Mouse (Mus musculus) frontal cortex, postnatal 10 days (tissue): ENCODE data around the gene Lcn5.

Experiments
- DNase-seq, 2 experiments: peaks; one replicate each; pipeline ENCODE4 v3.0.0; 2022; ENCODE audit warnings: low spot score in 2 of 2, mixed read lengths in 1 of 2

Lcn5 gene

GRCm38 (mm10) chr2:25657652-25658051 is at the start of gene Lcn5:
Gene Lcn5, plus strand, starts transcription at chr2:25657952.
- no peak for DNase-seq

- no peak for DNase-seq
Observed at GRCm38 (mm10) chr2:25608671-25609070, 49.1 kb upstream of the Lcn5 start.

GRCm38 (mm10) chr2:25616398-25616797 is 41.4 kb upstream of the Lcn5 start:
- DNase-seq, result no peak

- no peak for DNase-seq
Observed at GRCm38 (mm10) chr2:25617578-25617977, 40.2 kb upstream of the Lcn5 start, which contains the start of gene Ccdc183. Gene Ccdc183, minus strand, starts transcription at chr2:25617678.

GRCm38 (mm10) chr2:25620386-25620785 is 37.4 kb upstream of the Lcn5 start:
- no peak for DNase-seq

DNA sequence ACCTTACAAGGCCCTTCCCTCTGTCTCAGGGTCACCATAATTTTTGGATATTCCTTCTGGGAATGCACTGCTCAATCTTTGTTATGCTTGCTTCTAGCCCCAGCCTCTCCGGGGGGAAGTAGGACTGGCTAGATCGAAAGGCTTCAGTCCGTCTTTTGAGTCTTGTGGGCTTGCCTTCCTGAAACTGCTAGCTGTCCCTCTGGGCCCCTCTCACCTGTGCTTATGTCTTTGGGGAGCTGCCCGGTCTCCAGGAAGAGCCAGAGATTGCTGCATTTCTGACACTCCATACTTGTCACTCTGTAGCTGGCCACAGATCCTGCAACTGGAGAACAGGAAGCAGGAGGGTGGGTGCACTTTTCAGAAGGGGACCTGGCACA is 36.9 kb upstream of the Lcn5 start:
- DNase-seq, result no peak

GRCm38 (mm10) chr2:25621229-25622200 is 36.2 kb upstream of the Lcn5 start, which contains the start of gene Tmem141:
Gene Tmem141, minus strand, starts transcription at chr2:25622005.
- DNase-seq, result peak; percentile 79 to 80

GRCm38 (mm10) chr2:25625986-25626385 is 31.8 kb upstream of the Lcn5 start:
- no peak for DNase-seq

DNA sequence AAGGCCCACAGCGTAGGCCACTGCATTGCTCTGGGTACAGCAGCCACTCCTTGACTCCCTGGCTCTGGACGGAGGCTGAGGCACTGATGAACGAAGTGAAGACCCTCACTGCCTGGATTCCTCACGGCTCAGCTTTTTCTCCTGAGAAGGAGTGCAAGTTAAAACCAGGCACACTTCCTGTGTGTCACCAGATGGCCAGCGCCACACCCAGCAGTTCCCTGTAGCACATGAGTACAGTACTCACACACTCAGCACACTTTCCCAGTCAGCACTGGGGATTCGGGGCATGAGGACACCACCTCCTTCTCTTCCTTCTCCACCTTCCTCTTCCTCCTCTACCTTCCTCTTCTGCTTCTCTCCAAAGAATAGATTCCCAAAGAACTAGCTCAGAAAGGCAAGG is 29.9 kb upstream of the Lcn5 start, which contains the start of gene Fcna:
Fcna (minus strand) TSS at position 220 of the 400 bp plus-strand sequence.
- no peak for DNase-seq

GRCm38 (mm10) chr2:25628738-25629137 is 29.0 kb upstream of the Lcn5 start:
- no peak for DNase-seq

DNA sequence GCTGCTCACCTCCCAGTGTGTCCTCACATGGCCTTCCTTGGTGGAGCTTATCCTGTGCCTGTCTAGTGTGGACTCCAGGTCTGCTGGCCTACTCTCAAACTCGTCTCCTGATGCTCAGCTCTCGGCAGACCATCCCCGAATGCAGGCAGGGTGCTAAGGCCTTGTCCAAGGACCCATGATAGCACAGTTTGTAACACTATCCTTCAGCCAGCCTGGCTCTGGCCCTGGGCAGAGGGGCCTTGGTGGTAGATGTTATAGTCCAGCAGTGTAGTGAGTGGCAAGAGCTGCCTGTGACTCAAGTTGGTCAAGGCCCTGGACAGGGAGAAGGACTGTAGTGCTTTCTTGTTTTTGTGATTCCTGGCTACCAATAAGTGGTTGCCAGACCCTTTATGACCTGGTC is 24.1 kb upstream of the Lcn5 start:
- no peak for DNase-seq

- DNase-seq, result no peak
Observed at GRCm38 (mm10) chr2:25634046-25634445, 23.7 kb upstream of the Lcn5 start.

GRCm38 (mm10) chr2:25639890-25640289 is 17.9 kb upstream of the Lcn5 start:
- DNase-seq, result peak in 1 of 2 experiments; percentile 26

DNA sequence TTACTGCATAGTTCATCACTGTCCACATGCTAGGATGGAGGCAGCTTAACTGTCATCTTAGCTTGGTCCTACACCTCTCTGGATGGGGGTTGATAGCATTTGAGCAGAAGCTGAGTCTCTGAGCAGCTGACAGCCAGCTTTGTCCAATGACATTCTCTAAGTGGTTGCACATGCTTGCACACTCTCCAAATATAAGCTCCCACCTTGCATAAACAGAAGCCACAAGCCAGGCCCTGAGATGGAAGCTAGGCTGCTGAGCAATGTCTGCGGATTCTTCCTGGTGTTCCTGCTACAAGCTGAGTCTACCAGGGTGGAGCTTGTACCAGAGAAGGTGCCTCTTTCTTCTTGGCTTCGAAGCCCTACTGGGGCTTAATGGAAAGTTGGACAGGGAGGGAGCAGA is 4.8 kb upstream of the Lcn5 start, which contains the start of gene Lcn8:
Lcn8 (plus strand) TSS at position 219 of the 400 bp plus-strand sequence.
- DNase-seq, result no peak

GRCm38 (mm10) chr2:25654502-25654901 is 3.2 kb upstream of the Lcn5 start:
- DNase-seq, result no peak

GRCm38 (mm10) chr2:25656691-25657090 is 1.1 kb upstream of the Lcn5 start:
- no peak for DNase-seq

DNA sequence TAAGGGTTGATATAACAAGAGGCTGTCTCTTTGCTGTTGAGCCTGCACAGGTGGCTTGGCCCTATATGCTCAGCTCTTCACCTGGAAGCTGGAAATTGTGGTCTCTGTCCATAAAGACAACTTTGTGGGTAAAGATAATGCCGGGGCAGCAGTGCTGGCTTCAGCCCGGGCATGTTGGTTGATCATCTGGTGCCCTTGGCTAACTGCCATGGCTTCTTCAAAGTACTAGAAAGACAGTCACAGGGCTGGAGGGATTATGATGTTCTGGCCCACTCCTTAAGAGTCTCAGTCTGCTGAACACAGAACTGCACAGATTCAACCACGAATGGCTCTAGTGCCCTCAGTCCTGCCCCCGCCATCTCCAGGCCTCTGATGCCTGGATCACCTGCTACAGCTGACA is 506 bp upstream of the Lcn5 start:
- DNase-seq, result no peak

- no peak for DNase-seq
Observed at GRCm38 (mm10) chr2:25660279-25660678, 2.5 kb downstream of the Lcn5 start.

GRCm38 (mm10) chr2:25661245-25661970 is 3.7 kb downstream of the Lcn5 start:
- DNase-seq, result no peak

GRCm38 (mm10) chr2:25663511-25663910 is 5.8 kb downstream of the Lcn5 start:
- DNase-seq, result peak in 1 of 2 experiments; percentile 26

GRCm38 (mm10) chr2:25664125-25664524 is 6.4 kb downstream of the Lcn5 start:
- DNase-seq, result no peak

DNA sequence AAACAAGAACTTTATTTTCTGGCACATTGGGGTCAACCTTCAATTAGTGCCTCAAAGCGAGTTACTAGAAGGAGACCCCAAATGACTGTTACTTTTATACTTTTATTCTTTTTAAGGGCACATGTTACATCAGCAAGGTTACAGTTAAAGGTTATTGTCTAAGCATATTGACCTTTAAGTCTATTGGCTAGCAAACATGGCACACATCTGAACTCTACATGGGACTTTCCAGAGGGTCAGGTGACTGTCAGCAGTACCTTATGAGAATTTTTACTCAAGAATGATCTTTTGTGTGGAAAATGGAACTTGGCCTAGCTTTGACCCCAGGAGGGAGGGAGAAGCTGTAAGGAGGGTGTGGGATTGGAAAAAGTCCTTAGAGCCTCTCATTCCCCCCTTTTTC is 8.8 kb downstream of the Lcn5 start:
- DNase-seq, result no peak
